Mouse (Mus musculus): Measurements from ENCODE around the gene Tcf3.

GRCm38 (mm10) chr10:80384709-80385108, 48.7 kb downstream of the Tcf3 start:
- TF ChIP-seq ZNF384 (IDR thresholded peaks at IDR 0.05; ENCODE audit: low read depth, low read length), result no peak
- TF ChIP-seq HCFC1 (IDR thresholded peaks at IDR 0.05; ENCODE audit: borderline replicate concordance, insufficient read depth, low read length), result no peak
- TF ChIP-seq MAFK (IDR thresholded peaks at IDR 0.05; ENCODE audit: insufficient read depth, low read depth, low read length), result no peak
- TF ChIP-seq CHD2 (IDR thresholded peaks at IDR 0.05; ENCODE audit: low read depth, low read length), result no peak
